In genomic region chrX:102050552-102050951, GRCm38 (mm10) we compare ENCODE assay signal across 17 mouse cellular contexts.
"Had no signal": no experiment of that assay in that cellular context is flagged by ENCODE, and none has a peak within 500 bp of the region (broad histone marks: within the 10 kb centered on the region; RNA-seq: fewer than 3 reads in every experiment).

No protein-coding gene starts in this region.

- H3K36me3 ChIP-seq: limb, embryonic 12.5 days; limb, embryonic 15.5 days; midbrain, embryonic 12.5 days; midbrain, embryonic 15.5 days; neural tube, embryonic 13.5 days had no signal

- H3K27ac ChIP-seq: limb, embryonic 12.5 days; limb, embryonic 15.5 days; liver, embryonic 14.5 days; macrophage; midbrain, embryonic 12.5 days; midbrain, embryonic 15.5 days; neural tube, embryonic 13.5 days had no signal

- ATAC-seq: liver, postnatal 0 days; lung, postnatal 0 days; midbrain, embryonic 15.5 days had no signal

- DNase-seq: kidney, adult 11 months; kidney, adult 9 months; kidney, postnatal 14 days; kidney, postnatal 4 days; liver, postnatal 0 days; lung, embryonic 14.5 days; thymus, adult 18-20 months; thymus, postnatal 36 days had no signal

- H3K4me3 ChIP-seq: limb, embryonic 12.5 days; limb, embryonic 15.5 days; midbrain, embryonic 12.5 days; midbrain, embryonic 15.5 days; myocyte; neural tube, embryonic 13.5 days had no signal

- H3K9me3 ChIP-seq: limb, embryonic 12.5 days; limb, embryonic 15.5 days; midbrain, embryonic 12.5 days; midbrain, embryonic 15.5 days; neural tube, embryonic 13.5 days had no signal

- H3K4me1 ChIP-seq: limb, embryonic 12.5 days; limb, embryonic 15.5 days; midbrain, embryonic 12.5 days; midbrain, embryonic 15.5 days; neural tube, embryonic 13.5 days had no signal
